Mouse (Mus musculus): ENCODE results near the gene Gm11037. TPM values are rescaled to one million over a fixed set of nuclear protein-coding genes. Genes with fewer than 3 reads are reported as not detected.

The Gm11037 gene
- total RNA-seq, 4 experiments from 2014 or later = not detected

GRCm38 (mm10) chr2:131179246-131179886 lies 46.1 kb downstream of the Gm11037 start:
- DNase-seq (ENCODE audit: low spot score in 2 of 2) = peak; percentile 58 to 66

GRCm38 (mm10) chr2:131179990-131180587 lies 46.8 kb downstream of the Gm11037 start, which contains the start of gene Cenpb:
Cenpb (minus strand) TSS chr2:131180067.
- peak; percentile 73 to 77 for DNase-seq (ENCODE audit: low spot score in 2 of 2)

Other genes with a start within 250 kb of the Gm11037 start
- gene 4930402H24Rik, start 227.1 kb upstream of the Gm11037 start, total RNA-seq (2022) = 10 to 100 TPM; 79.2 to 90.2 (median 83.6) TPM
- gene Atrn, start 227.0 kb upstream of the Gm11037 start, total RNA-seq (2022) = 100 to 1,000 TPM; 104 to 115 (median 108) TPM
- gene Gfra4, start 90.4 kb upstream of the Gm11037 start, total RNA-seq (2022) = 10 to 100 TPM; 52.6 to 58.6 (median 55.9) TPM
- gene Adam33, start 69.7 kb upstream of the Gm11037 start, total RNA-seq (2022) = 1 to 10 TPM; 7.0 to 9.8 (median 9.0) TPM
- gene Siglec1, start 46.7 kb upstream of the Gm11037 start, total RNA-seq (2022) = under 1 TPM; 0.46 to 0.65 (median 0.64) TPM
- 1 to 10 TPM; 5.9 to 8.9 (median 8.3) TPM for gene Hspa12b, start 6.2 kb upstream of the Gm11037 start, total RNA-seq (2022)
- gene 1700037H04Rik, start 26.6 kb downstream of the Gm11037 start, total RNA-seq (2022) = 10 to 100 TPM; 84.5 to 96.9 (median 92.6) TPM
- 10 to 100 TPM; 73.8 to 80.9 (median 75.8) TPM for gene Cenpb, start 46.6 kb downstream of the Gm11037 start, total RNA-seq (2022)
- 10 to 100 TPM; 18.3 to 21.9 (median 19.1) TPM for gene Cdc25b, start 53.5 kb downstream of the Gm11037 start, total RNA-seq (2022)
- 1 to 10 TPM; 7.4 to 8.3 (median 8.1) TPM for gene Spef1, start 53.8 kb downstream of the Gm11037 start, total RNA-seq (2022)
- gene Ap5s1, start 73.6 kb downstream of the Gm11037 start, total RNA-seq (2022) = 10 to 100 TPM; 23.9 to 28.5 (median 26.2) TPM
- gene Mavs, start 100.6 kb downstream of the Gm11037 start, total RNA-seq (2022) = 1 to 10 TPM; 6.9 to 8.6 (median 7.3) TPM
- 10 to 100 TPM; 63.3 to 71.3 (median 69.9) TPM for gene Pank2, start 129.0 kb downstream of the Gm11037 start, total RNA-seq (2022)
- gene Rnf24, start 219.4 kb downstream of the Gm11037 start, total RNA-seq (2022) = 10 to 100 TPM; 31.3 to 39.5 (median 34.0) TPM

Measured in left cerebral cortex, adult 8-10 months (tissue).